Mouse (Mus musculus): Measurements from ENCODE around the gene Olfr782.
"Not testable (repeated sequence)": the region's sequence is repeated elsewhere in the genome, so short reads cannot be mapped to it uniquely, and the experiment has no call there.

Gene Olfr782

GRCm38 (mm10) chr10:129348550-129348949 lies at the start of gene Olfr782:
Gene Olfr782, plus strand, starts transcription at chr10:129348850.
- no peak for DNase-seq (ENCODE audit: low read depth, low spot score)

GRCm38 (mm10) chr10:129312973-129313372 lies 35.7 kb upstream of the Olfr782 start:
- not testable (repeated sequence) for DNase-seq (ENCODE audit: low read depth, low spot score)

GRCm38 (mm10) chr10:129313521-129313920 lies 35.1 kb upstream of the Olfr782 start:
- not testable (repeated sequence) for DNase-seq (ENCODE audit: low read depth, low spot score)

DNA sequence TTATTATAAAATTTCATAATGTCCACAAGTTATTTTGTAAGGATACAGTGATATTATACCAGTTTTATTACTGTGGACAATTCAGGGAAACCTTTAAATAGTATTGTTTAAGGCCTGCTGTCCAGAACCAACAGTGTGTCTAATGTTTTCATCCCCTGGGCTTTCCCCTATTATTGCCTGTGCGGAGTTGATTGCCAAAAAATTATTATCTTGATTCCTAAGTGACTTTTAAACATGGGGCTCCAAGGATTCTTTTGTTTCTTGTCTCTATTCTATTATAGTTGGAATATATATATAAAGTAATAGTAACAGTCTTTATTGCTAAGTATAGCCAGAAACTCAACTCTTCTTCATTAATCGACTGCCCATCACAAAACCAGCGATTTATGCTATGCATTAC lies 30.8 kb upstream of the Olfr782 start, which contains the start of gene Olfr780:
Gene Olfr780, plus strand, starts transcription at position 301 of the 400 bp plus-strand sequence.
- DNase-seq (ENCODE audit: low read depth, low spot score) = no peak

- no peak for DNase-seq (ENCODE audit: low read depth, low spot score)
Observed at GRCm38 (mm10) chr10:129328554-129328953, 20.1 kb upstream of the Olfr782 start, which contains the start of gene Olfr781. Gene Olfr781, plus strand, starts transcription at chr10:129328854.

GRCm38 (mm10) chr10:129352475-129352874 lies 3.8 kb downstream of the Olfr782 start:
- DNase-seq (ENCODE audit: low read depth, low spot score) = not testable (repeated sequence)

GRCm38 (mm10) chr10:129356496-129356895 lies 7.8 kb downstream of the Olfr782 start:
- not testable (repeated sequence) for DNase-seq (ENCODE audit: low read depth, low spot score)

DNA sequence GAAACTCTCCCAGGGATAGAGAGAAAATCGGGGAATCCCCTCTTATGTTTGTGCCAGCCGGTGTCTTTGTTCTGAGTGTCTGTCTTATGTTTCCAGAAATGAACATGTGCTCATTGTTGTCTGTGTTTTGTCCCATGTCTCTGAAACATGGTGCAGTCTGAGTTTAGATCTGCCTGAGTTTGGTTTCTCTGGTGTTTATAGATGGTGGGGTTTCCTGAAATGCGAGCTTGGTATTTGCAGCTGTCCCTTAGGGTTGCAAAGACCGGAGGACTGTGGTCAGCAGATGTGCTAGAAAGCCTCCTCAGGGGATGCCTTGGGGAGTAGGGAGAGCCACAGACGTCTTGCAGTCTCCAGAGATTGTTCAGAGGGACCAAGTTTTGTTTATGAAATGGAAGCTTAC lies 8.7 kb downstream of the Olfr782 start:
- no peak for DNase-seq (ENCODE audit: low read depth, low spot score)

DNA sequence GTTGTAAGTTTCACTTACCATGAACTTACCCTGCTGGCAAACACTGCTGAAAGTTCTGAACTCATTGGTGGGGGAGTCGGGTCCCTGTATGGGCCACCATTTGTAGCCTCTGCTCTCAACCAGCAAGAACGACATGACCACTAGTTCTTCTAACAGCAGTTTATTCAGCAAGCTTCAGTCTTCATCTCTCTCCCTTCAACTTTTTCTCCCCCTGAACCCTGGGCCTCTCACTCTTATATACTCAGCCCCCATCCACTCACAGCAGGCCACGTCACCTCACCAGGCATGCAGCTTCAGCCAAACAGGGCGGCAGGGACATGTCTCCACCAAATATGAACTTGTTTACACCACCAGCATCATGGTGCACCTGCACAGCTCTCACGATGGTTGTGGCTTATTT lies 25.4 kb downstream of the Olfr782 start:
- not testable (repeated sequence) for DNase-seq (ENCODE audit: low read depth, low spot score)

GRCm38 (mm10) chr10:129383783-129384182 lies 35.1 kb downstream of the Olfr782 start, which contains the start of gene Olfr784:
Gene Olfr784, plus strand, starts transcription at chr10:129384083.
- DNase-seq (ENCODE audit: low read depth, low spot score) = no peak

- no peak for DNase-seq (ENCODE audit: low read depth, low spot score)
Observed at GRCm38 (mm10) chr10:129400892-129401291, 52.2 kb downstream of the Olfr782 start.
